Mouse (Mus musculus) heart, embryonic 15.5 days (tissue): ENCODE results near the gene Zfp112. TPM values are rescaled to one million over a fixed set of nuclear protein-coding genes. Genes with fewer than 3 reads are reported as not detected.

Experiments
- polyA plus RNA-seq: library from polyadenylated mRNA; unstranded; fragments of >200 nt; fragmentation: Nextera tagmentation; extraction: Ambion mirVana; gene quantifications from 2 replicates; pipeline ENCODE4 v1.2.1, GENCODE M21; 2015

Gene Zfp112
- polyA plus RNA-seq, 1 experiment from 2014 or later, result 5.3 TPM

Other genes starting within 250 kb of the Zfp112 start
- not detected in 2 replicates for gene Vmn1r177, start 245.9 kb upstream of the Zfp112 start, polyA plus RNA-seq
- not detected in 2 replicates for gene Vmn1r178, start 220.3 kb upstream of the Zfp112 start, polyA plus RNA-seq
- gene Vmn1r179, start 185.3 kb upstream of the Zfp112 start, polyA plus RNA-seq, result not detected in 2 replicates
- gene Vmn1r180, start 161.7 kb upstream of the Zfp112 start, polyA plus RNA-seq, result not detected in 2 replicates
- not detected in 2 replicates for gene Vmn1r181, start 137.7 kb upstream of the Zfp112 start, polyA plus RNA-seq
- gene V1rd19, start 110.6 kb upstream of the Zfp112 start, polyA plus RNA-seq, result not detected in 2 replicates
- gene Vmn1r183, start 59.1 kb upstream of the Zfp112 start, polyA plus RNA-seq, result not detected in 2 replicates
- 11.5 and 14.2 TPM in 2 replicates for gene Zfp180, start 30.4 kb upstream of the Zfp112 start, polyA plus RNA-seq
- 7.8 and 8.9 TPM in 2 replicates for gene Zfp235, start 21.9 kb downstream of the Zfp112 start, polyA plus RNA-seq
- 3.0 and 3.4 TPM in 2 replicates for gene Zfp114, start 62.7 kb downstream of the Zfp112 start, polyA plus RNA-seq
- 5.9 and 6.4 TPM in 2 replicates for gene Zfp111, start 99.1 kb downstream of the Zfp112 start, polyA plus RNA-seq
- 2.9 and 3.5 TPM in 2 replicates for gene Zfp109, start 125.2 kb downstream of the Zfp112 start, polyA plus RNA-seq
- 2.1 and 3.0 TPM in 2 replicates for gene Zfp108, start 142.5 kb downstream of the Zfp112 start, polyA plus RNA-seq
- 5.4 and 6.5 TPM in 2 replicates for gene Zfp93, start 158.1 kb downstream of the Zfp112 start, polyA plus RNA-seq
- 14.3 and 19.4 TPM in 2 replicates for gene Zfp61, start 188.9 kb downstream of the Zfp112 start, polyA plus RNA-seq
- 4.3 and 5.5 TPM in 2 replicates for gene Zfp94, start 204.4 kb downstream of the Zfp112 start, polyA plus RNA-seq
- gene Tescl, start 221.6 kb downstream of the Zfp112 start, polyA plus RNA-seq, result 0.28 TPM in 1 of 2 replicates, not detected in the other
- 0.09 TPM in 1 of 2 replicates, not detected in the other for gene Lypd5, start 236.9 kb downstream of the Zfp112 start, polyA plus RNA-seq